Mouse (Mus musculus) induced T-regulatory cell, adult 2 months (primary cell): ENCODE data around the gene Kif13a.

Experiments
- DNase-seq: peaks from one replicate; pipeline ENCODE4 v3.0.0-alpha.2; 2012; ENCODE audit warnings: low read depth

Kif13a gene

DNA sequence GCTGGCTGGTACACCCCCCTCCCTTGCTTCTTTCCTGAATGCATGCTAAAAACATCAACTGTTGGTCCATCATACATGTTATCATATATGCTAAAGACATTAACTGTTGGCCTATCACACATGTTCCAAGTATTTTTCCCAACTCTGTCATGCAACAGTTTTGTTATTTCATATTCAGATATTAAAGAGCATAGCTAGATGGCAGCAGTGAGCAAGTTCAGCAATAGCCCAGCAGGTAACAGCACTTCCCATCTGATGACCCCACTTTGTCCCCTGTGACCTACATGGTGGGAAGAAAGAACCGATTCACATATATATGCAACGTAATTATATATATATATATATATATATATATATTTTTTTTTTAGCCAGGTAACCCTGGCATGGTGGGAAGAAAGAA lies 91.1 kb downstream of the Kif13a start:
- peak; percentile 37 for DNase-seq

DNA sequence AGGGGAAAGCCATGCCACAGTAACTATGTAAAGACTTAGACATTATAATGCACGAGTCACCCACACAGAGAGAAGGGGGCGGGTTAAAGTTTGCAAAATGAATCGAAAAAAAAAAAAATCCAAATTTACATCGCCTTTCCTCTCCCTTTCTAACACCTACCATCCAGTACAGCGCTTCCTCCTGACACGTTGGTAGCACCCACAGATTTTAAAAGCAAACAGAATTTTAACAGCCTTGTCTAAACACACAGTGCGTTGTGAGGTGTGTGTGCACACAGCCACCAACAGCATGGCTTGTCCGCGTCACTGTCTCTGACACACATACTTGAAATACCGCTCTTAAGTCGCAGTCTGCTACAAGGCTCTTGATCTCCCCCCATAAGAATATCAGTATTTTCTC lies 94.3 kb downstream of the Kif13a start:
- DNase-seq, result no peak

DNA sequence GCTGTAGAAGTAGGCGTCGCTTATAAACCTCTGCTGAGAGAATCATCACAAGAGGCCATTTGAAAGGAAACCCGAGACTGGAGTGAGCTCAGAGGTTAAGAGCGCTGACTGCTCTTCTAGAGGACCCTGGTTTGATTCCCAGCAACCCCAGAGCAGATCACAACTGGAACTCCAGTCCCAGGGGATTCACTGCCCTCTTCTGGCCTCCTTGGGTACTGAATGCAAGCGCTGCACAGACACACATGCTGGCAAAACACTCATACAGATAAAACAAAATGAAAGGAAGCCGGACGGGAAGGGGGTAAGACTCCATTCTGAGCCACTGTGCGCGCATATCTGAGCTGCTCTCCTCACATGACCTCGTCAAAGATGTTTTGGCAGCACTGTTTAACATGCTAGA lies 94.9 kb downstream of the Kif13a start:
- DNase-seq, result no peak

- no peak for DNase-seq
These were observed 96.1 kb downstream of the Kif13a start for GRCm38 (mm10) chr13:46833586-46833985.

- peak; percentile 59 for DNase-seq
These were observed 96.7 kb downstream of the Kif13a start for GRCm38 (mm10) chr13:46832956-46833355.

GRCm38 (mm10) chr13:46823271-46823670 lies 106.4 kb downstream of the Kif13a start:
- no peak for DNase-seq

GRCm38 (mm10) chr13:46822200-46822599 lies 107.5 kb downstream of the Kif13a start:
- DNase-seq, result no peak

DNA sequence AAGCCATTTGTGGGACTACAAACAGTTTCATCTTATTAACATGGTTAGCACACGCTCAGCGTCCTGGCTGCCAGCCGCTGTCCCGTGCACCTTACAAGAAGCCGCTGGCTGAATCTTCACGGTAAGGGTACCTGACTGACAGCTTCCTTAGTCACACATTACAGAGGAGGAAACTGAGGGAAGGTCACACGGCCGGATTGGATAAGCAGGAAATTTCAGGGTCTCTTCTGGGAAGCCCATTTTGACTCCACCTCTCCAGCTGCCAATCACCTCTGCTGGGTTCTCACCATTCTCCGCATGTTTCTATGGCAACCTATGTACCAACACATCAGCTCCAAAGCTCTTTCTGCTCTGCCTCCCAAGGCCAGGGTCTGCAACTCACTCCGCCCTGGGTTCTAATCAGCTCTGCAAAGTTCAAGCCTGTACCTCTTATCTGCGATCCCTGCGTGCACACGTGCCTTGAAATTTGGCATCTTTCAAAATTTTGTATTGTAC lies 109.9 kb downstream of the Kif13a start:
- no peak for DNase-seq

GRCm38 (mm10) chr13:46819202-46819728 lies 110.4 kb downstream of the Kif13a start:
- no peak for DNase-seq

DNA sequence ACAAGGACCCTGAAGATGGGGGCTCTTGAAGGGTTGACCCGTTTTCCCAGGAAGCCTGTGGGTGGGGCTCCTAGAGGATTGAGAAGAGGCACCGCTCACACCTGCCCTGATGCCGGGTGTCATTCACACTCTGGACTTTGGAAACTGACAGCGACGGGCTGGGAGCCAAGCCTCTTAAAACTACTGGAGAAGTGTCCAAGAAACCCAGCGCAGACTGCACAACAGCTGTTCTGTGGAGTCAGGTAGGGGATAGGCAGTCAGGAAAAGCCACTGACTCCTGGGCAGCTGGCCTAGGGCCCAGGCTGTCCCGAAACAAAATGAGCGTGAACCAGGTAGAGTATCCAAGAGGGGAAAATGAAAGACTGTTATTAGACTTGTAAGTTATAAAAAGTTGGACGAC lies 111.3 kb downstream of the Kif13a start:
- no peak for DNase-seq

- DNase-seq, result no peak
These were observed 117.0 kb downstream of the Kif13a start for GRCm38 (mm10) chr13:46812648-46813184.

DNA sequence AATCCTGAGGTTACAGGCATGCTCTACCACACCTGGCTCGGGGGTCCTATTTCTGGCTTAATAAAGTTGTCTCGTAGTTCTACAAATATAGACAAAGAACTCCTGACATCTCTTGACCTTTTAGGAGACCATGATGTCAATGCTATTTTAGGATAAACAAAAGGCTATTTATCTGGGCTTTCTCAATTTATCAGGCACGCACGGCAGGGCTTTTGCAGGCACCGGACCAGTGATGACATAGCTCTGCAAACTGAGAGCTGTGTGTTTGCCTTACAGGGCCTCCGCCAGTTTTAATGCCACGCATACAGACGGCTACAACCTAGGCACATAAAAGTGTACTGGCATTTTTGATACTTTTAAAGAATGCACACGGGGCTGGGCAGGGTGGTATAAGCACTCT lies 118.0 kb downstream of the Kif13a start:
- no peak for DNase-seq

GRCm38 (mm10) chr13:46810613-46811012 lies 119.1 kb downstream of the Kif13a start:
- DNase-seq, result no peak

DNA sequence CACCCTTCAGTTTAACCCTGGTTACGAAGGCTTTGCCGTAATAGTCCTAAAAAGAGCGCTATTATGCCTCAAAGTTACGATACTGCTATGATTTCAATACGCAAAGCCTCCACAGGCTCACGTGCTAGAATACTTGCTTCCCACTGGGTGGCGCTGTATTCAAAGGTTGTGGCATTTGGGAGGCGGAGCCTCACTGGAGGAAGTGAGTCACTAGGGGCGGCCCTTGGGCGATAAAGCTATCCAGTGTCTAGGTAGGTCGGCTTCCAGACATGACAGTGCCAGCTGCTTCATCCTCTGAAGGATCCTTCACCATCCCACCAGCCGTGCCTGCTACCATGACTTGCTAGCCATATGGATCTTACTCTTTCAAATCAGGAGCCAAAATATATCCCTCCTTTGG lies 119.6 kb downstream of the Kif13a start:
- DNase-seq, result peak; percentile 56

- DNase-seq, result no peak
These were observed 121.8 kb downstream of the Kif13a start for GRCm38 (mm10) chr13:46807901-46808300.

GRCm38 (mm10) chr13:46801196-46801595 lies 128.5 kb downstream of the Kif13a start:
- DNase-seq, result no peak

- peak; percentile 82 for DNase-seq
These were observed 131.5 kb downstream of the Kif13a start for GRCm38 (mm10) chr13:46798156-46798555.

DNA sequence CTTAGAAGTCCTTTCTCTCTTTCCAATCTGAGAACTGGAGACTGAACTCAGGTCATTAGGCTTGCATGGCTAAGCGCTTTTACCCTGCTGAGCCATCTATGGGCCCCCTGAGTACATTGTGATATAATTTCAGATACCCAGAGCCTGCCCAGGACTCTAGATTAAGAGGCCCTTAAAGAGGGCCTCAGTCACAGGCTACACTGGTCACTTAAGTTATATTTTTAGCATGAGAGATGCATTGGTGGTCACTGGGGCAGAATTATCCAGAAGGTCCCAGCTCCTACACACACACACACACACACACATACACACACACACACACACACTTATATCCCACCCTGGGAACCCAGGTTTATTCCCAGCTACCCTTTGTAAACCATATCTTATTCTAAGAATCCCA lies 133.3 kb downstream of the Kif13a start:
- no peak for DNase-seq

- DNase-seq, result peak; percentile 23
These were observed 135.8 kb downstream of the Kif13a start for GRCm38 (mm10) chr13:46793824-46794223.

GRCm38 (mm10) chr13:46788452-46788851 lies 141.2 kb downstream of the Kif13a start:
- no peak for DNase-seq

GRCm38 (mm10) chr13:46786836-46787235 lies 142.8 kb downstream of the Kif13a start:
- DNase-seq, result no peak

GRCm38 (mm10) chr13:46786064-46786561 lies 143.6 kb downstream of the Kif13a start:
- DNase-seq, result no peak

DNA sequence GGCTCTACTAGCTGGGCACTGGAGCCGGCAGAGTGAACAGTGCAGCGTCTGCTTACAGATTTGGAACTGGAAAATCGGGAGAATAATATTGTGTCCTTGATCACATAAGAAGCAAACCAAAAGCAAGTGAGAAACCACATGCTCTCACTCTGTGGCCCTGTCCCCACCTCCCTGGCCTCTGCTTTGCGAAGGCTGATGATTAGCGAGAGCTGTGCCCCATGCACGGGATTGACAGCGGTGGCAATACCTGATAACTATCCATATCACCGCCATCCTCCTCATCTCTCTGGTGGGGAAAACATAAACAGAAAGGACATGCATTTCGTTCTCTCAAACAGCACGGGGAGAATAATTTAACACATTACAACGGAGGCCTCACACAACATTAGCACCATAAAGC lies 149.3 kb downstream of the Kif13a start:
- no peak for DNase-seq

DNA sequence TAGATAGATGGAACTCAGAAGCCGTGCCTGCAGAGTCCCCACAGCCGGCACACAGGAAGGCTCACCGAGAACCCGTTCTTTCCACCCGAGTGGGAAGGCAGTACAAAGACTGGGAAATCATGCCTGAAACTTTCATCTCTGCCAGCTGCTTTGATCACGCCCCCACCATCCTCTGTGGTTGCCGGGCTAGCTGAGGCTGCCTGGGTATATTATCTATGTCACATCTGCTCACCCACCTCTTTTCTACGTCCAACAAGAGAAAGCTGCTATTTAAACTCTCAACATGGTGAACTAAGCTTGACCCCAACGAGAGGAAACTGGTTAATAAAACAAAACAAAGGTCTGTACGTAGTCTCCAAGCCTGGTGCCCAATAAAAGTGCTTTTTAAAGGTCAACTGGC lies 149.8 kb downstream of the Kif13a start:
- peak; percentile 53 for DNase-seq
